Comparison of ENCODE assay signal across 9 mouse cellular contexts in genomic region chr9:31262226-31263105, GRCm38 (mm10). TPM values are rescaled to one million over a fixed set of nuclear protein-coding genes. Genes with fewer than 3 reads are reported as not detected.
DNase-seq lines count a peak whose midpoint lies in the region; ATAC-seq lines count a peak whose summit lies in the region.
"Had no signal": no experiment of that assay in that cellular context is flagged by ENCODE, and none has a peak within 500 bp of the region (broad histone marks: within the 10 kb centered on the region; RNA-seq: fewer than 3 reads in every experiment).

No protein-coding gene starts in this region.

- no peak for ATAC-seq in heart, embryonic 13.5 days (ENCODE audit: extremely low read depth, insufficient number of reproducible peaks, low FRiP score, low TSS enrichment)
- ATAC-seq in liver, embryonic 13.5 days (ENCODE audit: low read depth): peak; percentile 39; the same call in 1 of the 2 replicates
- ATAC-seq in monocyte, adult 5-6 weeks (replicated peaks; ENCODE audit: insufficient number of reproducible peaks, low FRiP score, low TSS enrichment, poor library complexity, severe bottlenecking): no peak
- no peak for ATAC-seq in forebrain, embryonic 13.5 days
- ATAC-seq: intestine, postnatal 0 days had no signal

- peak overlapping the region; percentile 56; the same call in 1 of the 2 replicates for H3K27ac ChIP-seq in heart, embryonic 13.5 days (replicated peaks)
- H3K27ac ChIP-seq in liver, embryonic 13.5 days: peak overlapping the region; percentile 63
- H3K27ac ChIP-seq in forebrain, embryonic 13.5 days: no peak overlapping the region

- 30% methylated on average over 4 of the region's 4 CpGs for WGBS in heart, embryonic 13.5 days
- WGBS in liver, embryonic 13.5 days (ENCODE audit: insufficient replicate concordance): 18% methylated on average over 4 of the region's 4 CpGs
- WGBS in forebrain, embryonic 13.5 days: 39% methylated on average over 4 of the region's 4 CpGs

- peak; percentile 35 for DNase-seq in 3134 (ENCODE audit: extremely low read depth, insufficient read length, low spot score)
- peak; percentile 70 to 87 for DNase-seq in adrenal gland, adult (ENCODE audit: inconsistent age in 2 of 2, low spot score in 1 of 2)
- DNase-seq in liver, embryonic 13.5 days: no peak
- DNase-seq in right cerebral cortex, postnatal 4 days: no peak
- DNase-seq in frontal cortex, adult 2 months (ENCODE audit: extremely low spot score in 1 of 2, low spot score in 1 of 2): no peak

- H3K36me3 ChIP-seq in heart, embryonic 13.5 days: no peaks in the 10 kb centered on the region
- H3K36me3 ChIP-seq in liver, embryonic 13.5 days: no peaks in the 10 kb centered on the region
- H3K36me3 ChIP-seq in forebrain, embryonic 13.5 days (ENCODE audit: poor library complexity, severe bottlenecking): no peaks in the 10 kb centered on the region

- no peaks in the 10 kb centered on the region for H3K9me3 ChIP-seq in heart, embryonic 13.5 days
- H3K9me3 ChIP-seq in liver, embryonic 13.5 days (replicated peaks): no peaks in the 10 kb centered on the region
- no peaks in the 10 kb centered on the region for H3K9me3 ChIP-seq in forebrain, embryonic 13.5 days (replicated peaks)

- no peaks in the 10 kb centered on the region for H3K27me3 ChIP-seq in heart, embryonic 13.5 days (replicated peaks)
- H3K27me3 ChIP-seq in liver, embryonic 13.5 days: no peaks in the 10 kb centered on the region
- H3K27me3 ChIP-seq in forebrain, embryonic 13.5 days: no peaks in the 10 kb centered on the region

- no peak overlapping the region for H3K9ac ChIP-seq in heart, embryonic 13.5 days
- H3K9ac ChIP-seq in liver, embryonic 13.5 days: peak overlapping the region; percentile 34; the same call in 1 of the 2 replicates
- no peak overlapping the region for H3K9ac ChIP-seq in forebrain, embryonic 13.5 days

- no peak overlapping the region for H3K4me3 ChIP-seq in heart, embryonic 13.5 days
- no peak overlapping the region for H3K4me3 ChIP-seq in liver, embryonic 13.5 days (replicated peaks)
- no peak overlapping the region for H3K4me3 ChIP-seq in forebrain, embryonic 13.5 days

- H3K4me1 ChIP-seq in heart, embryonic 13.5 days: peaks cover 43% of the 10 kb centered on the region
- H3K4me1 ChIP-seq in liver, embryonic 13.5 days (replicated peaks): peaks cover 66% of the 10 kb centered on the region
- H3K4me1 ChIP-seq in forebrain, embryonic 13.5 days: peaks cover 11% of the 10 kb centered on the region

- H3K4me2 ChIP-seq in heart, embryonic 13.5 days: no peak overlapping the region
- H3K4me2 ChIP-seq in liver, embryonic 13.5 days: no peak overlapping the region
- H3K4me2 ChIP-seq in forebrain, embryonic 13.5 days: no peak overlapping the region

RNA-seq across cellular contexts. Expression of gene Prdm10, which starts 17.9 kb away (rescaled TPM):
- polyA plus RNA-seq in heart, embryonic 13.5 days (2015; fragmentation: Nextera tagmentation; extraction: Ambion mirVana): 3.6 and 4.1 TPM in 2 replicates
- polyA plus RNA-seq in liver, embryonic 13.5 days (2015; fragmentation: Nextera tagmentation; extraction: Ambion mirVana): 2.4 and 3.0 TPM in 2 replicates
- 20.5 and 21.2 TPM in 2 replicates for polyA plus RNA-seq in frontal cortex, adult 2 months (2012; rRNA removed)
- total RNA-seq in monocyte, adult 5-6 weeks (2017): 7.1 to 16.9 TPM (median 9.6 TPM) in 3 replicates
- polyA plus RNA-seq in forebrain, embryonic 13.5 days (2015; fragmentation: Nextera tagmentation; extraction: Ambion mirVana): 8.6 and 8.8 TPM in 2 replicates

RNA-seq across cellular contexts. Expression of gene Aplp2, which starts 50.9 kb away (rescaled TPM):
- 292 and 311 TPM in 2 replicates for polyA plus RNA-seq in heart, embryonic 13.5 days (2015; fragmentation: Nextera tagmentation; extraction: Ambion mirVana)
- polyA plus RNA-seq in liver, embryonic 13.5 days (2015; fragmentation: Nextera tagmentation; extraction: Ambion mirVana): 164 and 196 TPM in 2 replicates
- polyA plus RNA-seq in frontal cortex, adult 2 months (2012; rRNA removed): 788 and 803 TPM in 2 replicates
- total RNA-seq in monocyte, adult 5-6 weeks (2017): 117 to 176 TPM (median 135 TPM) in 3 replicates
- 181 and 195 TPM in 2 replicates for polyA plus RNA-seq in forebrain, embryonic 13.5 days (2015; fragmentation: Nextera tagmentation; extraction: Ambion mirVana)

Comparison
In these comparisons a context has a peak if more than half of its experiments do, and no peak if none do; other contexts are left out.
1. DNase-seq: peak in 3134 (single experiment) and adrenal gland, adult (2 of 2); none in liver, embryonic 13.5 days (single experiment), right cerebral cortex, postnatal 4 days (single experiment) and frontal cortex, adult 2 months (0 of 2).